Mouse (Mus musculus) lung, embryonic 14.5 days (tissue): ENCODE data around the gene Ccng2. TPM values are rescaled to one million over a fixed set of nuclear protein-coding genes. Genes with fewer than 3 reads are reported as not detected.
A peak's percentile ranks its signal among the peaks of the same experiment; 100 is the strongest.

ENCODE experiments used
- ATAC-seq: fragments of 200-750 bp; cut with Nextera tagmentation; 2 replicates; pipeline ENCODE4 v1.8.0; 2017; ENCODE audit warnings: mild to moderate bottlenecking, moderate TSS enrichment, moderate library complexity; ENCODE audit not compliant: insufficient read depth
- DNase-seq: peaks from one replicate; pipeline ENCODE4 v3.0.0-alpha.2; 2015
- H3K27ac ChIP-seq: fragments of 300-500 bp; sonication (generic); 2 replicates; pipeline ENCODE4 v1.5.1; 2014; ENCODE audit warnings: low read depth, mild to moderate bottlenecking, moderate library complexity
- H3K27me3 ChIP-seq: fragments of 300-500 bp; sonication (generic); 2 replicates; pipeline ENCODE4 v1.6.1; 2014; ENCODE audit warnings: low read length, control low read depth; ENCODE audit not compliant: insufficient read depth
- H3K36me3 ChIP-seq: fragments of 300-500 bp; sonication (generic); 2 replicates; pipeline ENCODE4 v1.6.1; 2014; ENCODE audit warnings: control low read depth; ENCODE audit not compliant: insufficient read depth
- H3K4me1 ChIP-seq: fragments of 300-500 bp; sonication (generic); 2 replicates; pipeline ENCODE4 v1.6.1; 2014; ENCODE audit warnings: antibody characterized with exemption, control low read depth; ENCODE audit not compliant: insufficient read depth
- H3K4me2 ChIP-seq: fragments of 300-500 bp; sonication (generic); 2 replicates; pipeline ENCODE4 v1.6.1; 2014; ENCODE audit warnings: mild to moderate bottlenecking
- H3K4me3 ChIP-seq: fragments of 300-500 bp; sonication (generic); 2 replicates; pipeline ENCODE4 v1.5.1; 2014; ENCODE audit warnings: low read depth, low read length
- H3K9ac ChIP-seq: fragments of 300-500 bp; sonication (generic); 2 replicates; pipeline ENCODE4 v1.6.1; 2014
- H3K9me3 ChIP-seq: fragments of 300-500 bp; sonication (generic); 2 replicates; pipeline ENCODE4 v1.6.1; 2016; ENCODE audit warnings: low read depth, low read length, control low read depth
- CTCF ChIP-seq: IDR thresholded peaks from 2 replicates; pipeline ENCODE4 v1.5.1; 2016; ENCODE audit warnings: antibody characterized with exemption, low read depth
- WGBS: fragments of 180-500 bp; shearing (Covaris S2); extraction: QIAGEN DNeasy Blood & Tissue Kit; methylation state at CpG from one replicate; pipeline ENCODE4 v1.1.7; 2014; 5-methylcytosine and 5-hydroxymethylcytosine counted together
- polyA plus RNA-seq: library from polyadenylated mRNA; unstranded; fragments of >200 nt; fragmentation: Nextera tagmentation; extraction: Ambion mirVana; gene quantifications from 2 replicates; pipeline ENCODE4 v1.2.1, GENCODE M21; 2014

Ccng2 gene
- 50.9 and 53.5 TPM in 2 replicates for polyA plus RNA-seq

GRCm38 (mm10) chr5:93266883-93267704 is at the start of gene Ccng2:
Gene Ccng2, plus strand, starts transcription at chr5:93267257.
- H3K27ac ChIP-seq: peak within 1 kb of the TSS; percentile 96
- H3K4me1 ChIP-seq: peaks cover 6% of the 10 kb centered on the region; the same call in 1 of the 2 replicates
- under 1% methylated on average over 54 of the region's 54 CpGs for WGBS
- H3K27me3 ChIP-seq: no peaks in the 10 kb centered on the region
- peak within 1 kb of the TSS; percentile 97 for H3K4me3 ChIP-seq
- peak within 1 kb of the TSS; percentile 94 for H3K9ac ChIP-seq
- peak within 1 kb of the TSS; percentile 71 for H3K4me2 ChIP-seq
- ATAC-seq: peak; percentile 95
- peak; percentile 98 for DNase-seq
- peak; percentile 15; the same call in 1 of the 2 replicates for TF ChIP-seq CTCF
- H3K36me3 ChIP-seq: peaks cover 19% of the 10 kb centered on the region
- no peaks in the 10 kb centered on the region for H3K9me3 ChIP-seq

DNA sequence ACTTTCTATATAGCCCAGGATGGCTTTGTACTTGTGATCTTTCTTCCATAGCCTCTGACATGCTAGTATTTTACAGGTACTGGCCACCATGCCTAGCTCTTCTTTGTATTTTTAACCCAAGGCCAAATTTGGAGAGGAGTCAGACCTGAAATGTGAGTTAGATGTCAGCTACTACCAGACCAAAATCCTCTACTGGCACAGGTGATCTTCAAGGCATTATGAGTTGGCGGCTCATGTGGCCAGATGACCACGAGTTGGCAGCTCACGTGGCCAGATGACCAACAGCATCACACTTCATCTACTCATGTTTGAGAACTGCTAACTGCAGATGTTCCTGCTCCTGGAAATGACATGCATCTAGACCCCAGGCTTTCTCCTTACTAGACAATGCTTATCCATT is 48.7 kb upstream of the Ccng2 start:
- no peak for TF ChIP-seq CTCF
- Histone ChIP-seq H3K36me3 (no peaks in the 10 kb centered on the region), H3K27me3 (no peaks in the 10 kb centered on the region), H3K4me2 (no peak overlapping the region), H3K4me1 (no peaks in the 10 kb centered on the region), H3K9me3 (no peaks in the 10 kb centered on the region), H3K9ac (no peak overlapping the region), H3K27ac (no peak overlapping the region), H3K4me3 (no peak overlapping the region)
- no peak for DNase-seq
- ATAC-seq: no peak
- 82% methylated on average over 3 of the region's 3 CpGs for WGBS

- 35% methylated on average over 3 of the region's 3 CpGs for WGBS
- Histone ChIP-seq H3K4me2 (no peak overlapping the region), H3K9ac (no peak overlapping the region), H3K4me3 (no peak overlapping the region), H3K4me1 (no peaks in the 10 kb centered on the region), H3K9me3 (no peaks in the 10 kb centered on the region), H3K27me3 (no peaks in the 10 kb centered on the region), H3K36me3 (no peaks in the 10 kb centered on the region), H3K27ac (peak overlapping the region; percentile 51; the same call in 1 of the 2 replicates)
- TF ChIP-seq CTCF: no peak
- peak; percentile 75 for ATAC-seq
- DNase-seq: peak; percentile 81
Measured at GRCm38 (mm10) chr5:93221661-93222060, 45.4 kb upstream of the Ccng2 start.

GRCm38 (mm10) chr5:93224549-93224948 is 42.5 kb upstream of the Ccng2 start:
- 77% methylated on average over 2 of the region's 2 CpGs for WGBS
- H3K9me3 ChIP-seq: no peaks in the 10 kb centered on the region
- no peak for DNase-seq

GRCm38 (mm10) chr5:93227157-93227556 is 39.9 kb upstream of the Ccng2 start:
- no peak for ATAC-seq
- 77% methylated on average over 3 of the region's 3 CpGs for WGBS
- no peak overlapping the region for H3K4me3 ChIP-seq
- DNase-seq: no peak
- H3K27ac ChIP-seq: no peak overlapping the region
- no peaks in the 10 kb centered on the region for H3K4me1 ChIP-seq
- H3K9ac ChIP-seq: no peak overlapping the region
- no peaks in the 10 kb centered on the region for H3K9me3 ChIP-seq
- H3K4me2 ChIP-seq: no peak overlapping the region
- TF ChIP-seq CTCF: no peak
- H3K27me3 ChIP-seq: no peaks in the 10 kb centered on the region
- no peaks in the 10 kb centered on the region for H3K36me3 ChIP-seq

More at GRCm38 (mm10) chr5:93224549-93224948, 42.5 kb upstream of the Ccng2 start:
- Histone ChIP-seq H3K4me2 (no peak overlapping the region), H3K36me3 (no peaks in the 10 kb centered on the region), H3K27me3 (no peaks in the 10 kb centered on the region), H3K9ac (no peak overlapping the region), H3K27ac (no peak overlapping the region), H3K4me1 (no peaks in the 10 kb centered on the region), H3K4me3 (no peak overlapping the region)
- no peak for ATAC-seq
- TF ChIP-seq CTCF: no peak

DNA sequence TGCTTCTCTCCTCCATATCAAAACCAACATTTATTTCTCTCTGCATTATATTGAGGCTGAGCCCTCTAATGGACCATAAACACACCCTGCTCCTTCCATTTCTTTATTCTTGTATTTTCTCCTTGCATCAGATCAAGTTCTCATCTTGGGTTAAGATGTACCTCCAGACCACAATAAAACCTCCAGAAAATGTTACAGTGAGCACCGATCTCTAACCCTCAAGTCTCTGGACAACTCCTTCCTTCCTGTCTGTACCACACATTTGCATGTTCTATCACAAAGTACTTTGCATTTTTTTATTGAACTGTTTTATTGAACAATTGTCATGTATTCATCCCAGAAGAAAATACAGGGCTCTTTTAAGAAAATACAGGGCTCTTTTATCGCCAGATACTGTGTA is 37.5 kb upstream of the Ccng2 start:
- H3K4me1 ChIP-seq: no peaks in the 10 kb centered on the region
- DNase-seq (no peak), ATAC-seq (no peak)
- H3K27ac ChIP-seq: no peak overlapping the region
- no peaks in the 10 kb centered on the region for H3K27me3 ChIP-seq
- no peak overlapping the region for H3K4me2 ChIP-seq
- WGBS: 89% methylated on average over 2 of the region's 2 CpGs
- TF ChIP-seq CTCF: no peak
- no peak overlapping the region for H3K9ac ChIP-seq
- H3K4me3 ChIP-seq: no peak overlapping the region
- H3K9me3 ChIP-seq: no peaks in the 10 kb centered on the region
- no peaks in the 10 kb centered on the region for H3K36me3 ChIP-seq

- WGBS: 56% methylated on average over 3 of the region's 3 CpGs
- Histone ChIP-seq H3K4me2 (no peak overlapping the region), H3K27me3 (no peaks in the 10 kb centered on the region), H3K4me3 (no peak overlapping the region), H3K9ac (no peak overlapping the region), H3K27ac (no peak overlapping the region), H3K9me3 (no peaks in the 10 kb centered on the region), H3K36me3 (no peaks in the 10 kb centered on the region), H3K4me1 (no peaks in the 10 kb centered on the region)
- no peak for ATAC-seq
- DNase-seq: no peak
- TF ChIP-seq CTCF: no peak
Measured at GRCm38 (mm10) chr5:93231721-93232120, 35.3 kb upstream of the Ccng2 start.
